Mouse (Mus musculus) hindbrain, postnatal 0 days (tissue): ENCODE measurements around the gene Gm18596. TPM values are rescaled to one million over a fixed set of nuclear protein-coding genes. Genes with fewer than 3 reads are reported as not detected.
"Not testable (repeated sequence)": the region's sequence is repeated elsewhere in the genome, so short reads cannot be mapped to it uniquely, and the experiment has no call there.

Source experiments
- ATAC-seq: fragments of 200-750 bp; cut with Nextera tagmentation; 2 replicates; pipeline ENCODE4 v1.8.0; 2017; ENCODE audit warnings: mild to moderate bottlenecking, moderate TSS enrichment, moderate library complexity
- DNase-seq: peaks from one replicate; pipeline ENCODE4 v3.0.0-alpha.2; 2015; ENCODE audit warnings: low spot score
- H3K27ac ChIP-seq: fragments of 300-500 bp; sonication (generic); 2 replicates; pipeline ENCODE4 v1.5.1; 2014; ENCODE audit warnings: mild to moderate bottlenecking
- H3K27me3 ChIP-seq: fragments of 300-500 bp; sonication (generic); 2 replicates; pipeline ENCODE4 v1.6.1; 2014; ENCODE audit warnings: low read length, mixed read lengths; ENCODE audit not compliant: insufficient read depth
- H3K36me3 ChIP-seq: fragments of 300-500 bp; sonication (generic); 2 replicates; pipeline ENCODE4 v1.6.1; 2014; ENCODE audit warnings: low read length, mixed read lengths; ENCODE audit not compliant: insufficient read depth
- H3K4me1 ChIP-seq: fragments of 300-500 bp; sonication (generic); 2 replicates; pipeline ENCODE4 v1.6.1; 2014; ENCODE audit warnings: antibody characterized with exemption, low read length, mixed read lengths; ENCODE audit not compliant: insufficient read depth
- H3K4me2 ChIP-seq: fragments of 300-500 bp; sonication (generic); 2 replicates; pipeline ENCODE4 v1.6.1; 2014; ENCODE audit warnings: low read depth, mild to moderate bottlenecking, low read length, moderate library complexity, mixed read lengths
- H3K4me3 ChIP-seq: fragments of 300-500 bp; sonication (generic); 2 replicates; pipeline ENCODE4 v1.5.1; 2014; ENCODE audit warnings: low read length
- H3K9ac ChIP-seq: fragments of 300-500 bp; sonication (generic); replicated peaks from 2 replicates; pipeline ENCODE4 v1.6.1; 2014; ENCODE audit warnings: mild to moderate bottlenecking, low read length, moderate library complexity, mixed read lengths
- H3K9me3 ChIP-seq: fragments of 300-500 bp; sonication (generic); 2 replicates; pipeline ENCODE4 v1.6.1; 2016; ENCODE audit warnings: low read length, mixed read lengths
- CTCF ChIP-seq: IDR thresholded peaks from 2 replicates; pipeline ENCODE4 v1.5.1; 2016; ENCODE audit warnings: antibody characterized with exemption, control low read depth, low read depth
- WGBS: fragments of 180-500 bp; shearing (Covaris S2); extraction: QIAGEN DNeasy Blood & Tissue Kit; methylation state at CpG from one replicate; pipeline ENCODE4 v1.1.7; 2014; 5-methylcytosine and 5-hydroxymethylcytosine counted together
- polyA plus RNA-seq: library from polyadenylated mRNA; unstranded; fragments of >200 nt; fragmentation: Nextera tagmentation; extraction: Ambion mirVana; gene quantifications from 2 replicates; pipeline ENCODE4 v1.2.1, GENCODE M21; 2015
- total RNA-seq: library from RNA; depleted of rRNA; stranded (reverse); fragments of >200 nt; gene quantifications from 2 replicates; pipeline ENCODE4 v1.2.3, GENCODE M21; 2014

Gm18596 gene
- total and polyA plus RNA-seq, 2 experiments from 2014 or later, result not detected

DNA sequence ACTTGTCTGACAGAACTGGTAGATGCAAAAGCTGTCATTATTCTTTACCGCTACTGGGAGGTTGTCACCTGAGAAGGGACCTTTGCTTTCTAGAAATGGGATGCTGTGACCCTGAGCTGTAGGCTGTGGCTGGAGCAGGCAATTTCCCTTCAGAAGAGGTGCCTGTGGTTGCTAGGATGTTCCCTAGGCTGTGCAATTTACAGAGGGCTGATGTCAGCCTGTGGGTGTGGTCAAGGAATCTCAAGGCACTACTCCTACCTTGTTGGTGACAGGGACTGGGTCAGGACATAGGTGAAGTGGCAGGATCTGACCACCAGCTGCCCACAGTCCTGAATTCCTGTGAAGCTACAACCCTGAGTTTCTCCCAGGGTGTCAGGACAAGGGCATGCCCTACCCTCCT is 27.3 kb upstream of the Gm18596 start:
- no peaks in the 10 kb centered on the region for H3K4me1 ChIP-seq
- ATAC-seq (no peak), DNase-seq (no peak)
- no peak overlapping the region for H3K27ac ChIP-seq
- no peak overlapping the region for H3K4me3 ChIP-seq
- no peak overlapping the region for H3K9ac ChIP-seq
- no peaks in the 10 kb centered on the region for H3K36me3 ChIP-seq
- no peak overlapping the region for H3K4me2 ChIP-seq
- no peaks in the 10 kb centered on the region for H3K27me3 ChIP-seq
- TF ChIP-seq CTCF, result no peak
- WGBS, result 85% methylated on average over 1 of the region's 1 CpGs
- no peaks in the 10 kb centered on the region for H3K9me3 ChIP-seq

DNA sequence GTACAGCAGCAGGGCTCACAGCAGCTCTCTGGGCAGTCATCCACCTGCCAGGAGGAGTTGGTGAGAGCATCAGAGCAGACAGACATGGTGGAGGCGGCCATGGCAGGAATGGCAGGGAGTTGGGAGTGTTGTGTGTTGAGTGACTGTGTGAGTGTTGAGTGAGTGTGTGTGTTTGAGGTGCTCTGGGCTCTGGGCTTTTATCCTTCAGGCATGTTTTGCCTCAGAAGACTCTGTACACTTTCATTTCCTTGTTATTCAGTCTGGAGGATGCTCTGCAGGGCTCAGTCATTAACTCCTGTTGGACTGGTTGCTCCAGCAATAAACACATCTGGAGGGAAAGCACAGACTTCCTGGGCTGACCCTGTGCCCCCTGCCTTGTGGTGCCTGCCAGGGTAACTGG is 17.1 kb upstream of the Gm18596 start, which contains the start of gene Gm3233:
Gene Gm3233, minus strand, starts transcription at position 101 of the 400 bp plus-strand sequence.
- WGBS, result no CpG with 5 or more reads among the region's 1 CpGs
- DNase-seq, result not testable (repeated sequence)

DNA sequence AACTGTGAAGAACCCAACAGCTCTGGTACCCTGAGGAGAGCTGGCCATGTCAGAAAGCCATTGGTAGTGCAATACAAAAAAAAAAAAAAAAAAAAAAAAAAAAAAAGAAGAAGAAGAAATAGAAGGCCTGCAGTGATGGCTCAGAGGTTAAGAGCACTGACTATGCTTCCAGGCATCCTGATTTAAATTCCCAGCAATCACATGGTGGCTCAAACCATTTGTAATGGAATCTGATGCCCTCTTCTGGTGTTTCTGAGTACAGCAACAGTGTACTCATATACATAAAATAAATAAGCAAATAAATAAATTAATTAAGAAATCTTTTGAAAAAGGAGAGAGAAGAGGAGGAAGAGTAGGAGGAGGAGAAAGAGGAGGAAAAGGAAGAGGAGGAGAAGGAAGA is 11.0 kb upstream of the Gm18596 start:
- no peak overlapping the region for H3K4me2 ChIP-seq
- no peaks in the 10 kb centered on the region for H3K27me3 ChIP-seq
- H3K9ac ChIP-seq, result no peak overlapping the region
- H3K4me1 ChIP-seq, result no peaks in the 10 kb centered on the region
- TF ChIP-seq CTCF, result no peak
- no peaks in the 10 kb centered on the region for H3K36me3 ChIP-seq
- no peak overlapping the region for H3K27ac ChIP-seq
- no peak overlapping the region for H3K4me3 ChIP-seq
- DNase-seq, result no peak
- H3K9me3 ChIP-seq, result no peaks in the 10 kb centered on the region
- no peak for ATAC-seq

More for the DNA sequence above, 17.1 kb upstream of the Gm18596 start, which contains the start of gene Gm3233:
- not testable (repeated sequence) for H3K4me2 ChIP-seq, H3K9me3 ChIP-seq, H3K27ac ChIP-seq, H3K27me3 ChIP-seq, ATAC-seq, H3K36me3 ChIP-seq, H3K4me3 ChIP-seq, H3K9ac ChIP-seq, H3K4me1 ChIP-seq

- H3K9ac ChIP-seq, H3K36me3 ChIP-seq, DNase-seq, H3K4me1 ChIP-seq, H3K4me3 ChIP-seq, H3K9me3 ChIP-seq, ATAC-seq, H3K4me2 ChIP-seq, H3K27ac ChIP-seq, H3K27me3 ChIP-seq: not testable (repeated sequence)
- WGBS, result 60% methylated on average over 3 of the region's 3 CpGs
Measured at GRCm38 (mm10) chr10:77752312-77752711, 9.9 kb upstream of the Gm18596 start.

DNA sequence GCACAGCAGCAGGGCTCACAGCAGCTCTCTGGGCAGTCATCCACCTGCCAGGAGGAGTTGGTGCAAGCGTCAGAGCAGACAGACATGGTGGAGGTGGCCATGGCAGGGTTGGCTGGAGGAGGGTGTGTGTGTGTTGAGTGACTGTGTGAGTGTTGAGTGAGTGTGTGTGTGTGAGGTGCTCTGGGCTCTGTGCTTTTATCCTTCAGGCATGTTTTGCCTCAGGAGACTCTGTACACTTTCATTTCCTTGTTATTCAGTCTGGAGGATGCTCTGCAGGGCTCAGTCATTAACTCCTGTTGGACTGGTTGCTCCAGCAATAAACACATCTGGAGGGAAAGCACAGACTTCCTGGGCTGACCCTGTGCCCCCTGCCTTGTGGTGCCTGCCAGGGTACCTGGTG is 8.8 kb upstream of the Gm18596 start, which contains the start of gene Gm9736:
Gene Gm9736, minus strand, starts transcription at position 101 of the 400 bp plus-strand sequence.
- not testable (repeated sequence) for DNase-seq, H3K36me3 ChIP-seq, H3K9ac ChIP-seq, H3K4me1 ChIP-seq, ATAC-seq, H3K27me3 ChIP-seq, H3K4me2 ChIP-seq, H3K4me3 ChIP-seq, H3K27ac ChIP-seq, H3K9me3 ChIP-seq
- WGBS, result 75% methylated on average over 1 of the region's 1 CpGs

DNA sequence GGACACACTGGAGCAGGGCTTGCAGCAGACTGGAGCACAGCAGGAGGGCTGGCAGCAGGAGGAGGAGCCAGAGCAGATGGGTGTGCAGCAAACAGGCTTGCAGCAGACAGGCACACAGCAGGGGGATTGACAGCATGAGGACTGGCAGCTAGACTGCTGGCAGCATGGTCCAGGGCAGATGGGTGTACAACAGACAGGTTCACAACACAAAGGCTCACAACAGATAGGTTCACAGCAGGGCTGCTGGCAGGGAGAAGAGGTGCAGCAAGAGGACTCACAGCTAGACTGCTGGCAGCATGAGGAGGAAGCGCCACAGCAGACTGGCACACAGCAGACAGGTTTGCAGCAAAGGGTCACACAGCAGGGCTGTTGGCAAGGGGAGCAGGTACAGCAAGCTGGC is 8.2 kb upstream of the Gm18596 start:
- H3K27me3 ChIP-seq, H3K36me3 ChIP-seq, DNase-seq, H3K27ac ChIP-seq, H3K9ac ChIP-seq, H3K4me3 ChIP-seq, H3K9me3 ChIP-seq, H3K4me1 ChIP-seq, H3K4me2 ChIP-seq, ATAC-seq: not testable (repeated sequence)
- 35% methylated on average over 1 of the region's 1 CpGs for WGBS

- Histone ChIP-seq H3K27ac (no peak overlapping the region), H3K36me3 (no peaks in the 10 kb centered on the region), H3K27me3 (no peaks in the 10 kb centered on the region), H3K4me3 (no peak overlapping the region), H3K9ac (no peak overlapping the region), H3K4me2 (no peak overlapping the region), H3K4me1 (no peaks in the 10 kb centered on the region), H3K9me3 (no peaks in the 10 kb centered on the region)
- TF ChIP-seq CTCF, result no peak
- no peak for ATAC-seq
- DNase-seq, result no peak
- WGBS, result 92% methylated on average over 4 of the region's 4 CpGs
Measured at GRCm38 (mm10) chr10:77738929-77739328, 3.5 kb downstream of the Gm18596 start.
